Mouse (Mus musculus) spleen, adult 18-20 months (tissue): ENCODE results near the gene Trim38.

Experiments
- DNase-seq, 2 experiments: peaks; one replicate each; pipeline ENCODE4 v3.0.0; 2022; ENCODE audit warnings: mixed read lengths in 2 of 2

The Trim38 gene

GRCm38 (mm10) chr13:23761871-23762821, 7.6 kb upstream of the Trim38 start, which contains the start of gene Hist1h3a:
Gene Hist1h3a (minus strand): TSS chr13:23762386.
- DNase-seq = peak; percentile 43 to 58

GRCm38 (mm10) chr13:23763242-23763585, 6.5 kb upstream of the Trim38 start:
- no peak for DNase-seq

- peak; percentile 77 to 81 for DNase-seq
Measured at GRCm38 (mm10) chr13:23763586-23764323, 6.0 kb upstream of the Trim38 start, which contains the start of gene Hist1h1a. Gene Hist1h1a (plus strand): TSS chr13:23763666.

- DNase-seq = no peak
Measured at GRCm38 (mm10) chr13:23764324-23765171, 5.2 kb upstream of the Trim38 start.

GRCm38 (mm10) chr13:23765172-23765513, 4.6 kb upstream of the Trim38 start:
- no peak for DNase-seq

GRCm38 (mm10) chr13:23766772-23767171, 2.9 kb upstream of the Trim38 start:
- DNase-seq = no peak

- DNase-seq = no peak
Measured at GRCm38 (mm10) chr13:23768834-23769397, 797 bp upstream of the Trim38 start.

- DNase-seq = no peak
Measured at GRCm38 (mm10) chr13:23772561-23773313, 3.0 kb downstream of the Trim38 start.

- no peak for DNase-seq
Measured at GRCm38 (mm10) chr13:23778339-23778738, 8.6 kb downstream of the Trim38 start.

GRCm38 (mm10) chr13:23779025-23779424, 9.3 kb downstream of the Trim38 start:
- DNase-seq = no peak

GRCm38 (mm10) chr13:23792520-23792919, 22.8 kb downstream of the Trim38 start:
- DNase-seq = peak in 1 of 2 experiments; percentile 19

- DNase-seq = no peak
Measured at GRCm38 (mm10) chr13:23799405-23799804, 29.7 kb downstream of the Trim38 start.

GRCm38 (mm10) chr13:23804532-23804931, 34.8 kb downstream of the Trim38 start:
- no peak for DNase-seq

- no peak for DNase-seq
Measured at GRCm38 (mm10) chr13:23806422-23807052, 36.8 kb downstream of the Trim38 start, which contains the start of gene Slc17a2. Gene Slc17a2 (plus strand): TSS chr13:23806993.

GRCm38 (mm10) chr13:23816148-23816547, 46.4 kb downstream of the Trim38 start:
- no peak for DNase-seq

GRCm38 (mm10) chr13:23820179-23820940, 50.6 kb downstream of the Trim38 start:
- no peak for DNase-seq

- no peak for DNase-seq
Measured at GRCm38 (mm10) chr13:23822213-23822612, 52.5 kb downstream of the Trim38 start.

GRCm38 (mm10) chr13:23826606-23827005, 56.9 kb downstream of the Trim38 start:
- no peak for DNase-seq

GRCm38 (mm10) chr13:23833053-23833452, 63.3 kb downstream of the Trim38 start:
- DNase-seq = peak in 1 of 2 experiments; percentile 5

- no peak for DNase-seq
Measured at GRCm38 (mm10) chr13:23834836-23835235, 65.1 kb downstream of the Trim38 start.
